Mouse (Mus musculus) erythroblast, embryonic 14.5 days (primary cell): Measurements from ENCODE around the gene Rpl21.

ENCODE experiments used
- GATA1 ChIP-seq: IDR thresholded peaks from 2 replicates; pipeline ENCODE4 v1.6.1; 2012; ENCODE audit warnings: low read length, inconsistent platforms, mixed read lengths
- TAL1 ChIP-seq: IDR thresholded peaks from 3 replicates; pipeline ENCODE4 v1.6.1; 2012; ENCODE audit warnings: low read length, inconsistent platforms, mixed read lengths

DNA sequence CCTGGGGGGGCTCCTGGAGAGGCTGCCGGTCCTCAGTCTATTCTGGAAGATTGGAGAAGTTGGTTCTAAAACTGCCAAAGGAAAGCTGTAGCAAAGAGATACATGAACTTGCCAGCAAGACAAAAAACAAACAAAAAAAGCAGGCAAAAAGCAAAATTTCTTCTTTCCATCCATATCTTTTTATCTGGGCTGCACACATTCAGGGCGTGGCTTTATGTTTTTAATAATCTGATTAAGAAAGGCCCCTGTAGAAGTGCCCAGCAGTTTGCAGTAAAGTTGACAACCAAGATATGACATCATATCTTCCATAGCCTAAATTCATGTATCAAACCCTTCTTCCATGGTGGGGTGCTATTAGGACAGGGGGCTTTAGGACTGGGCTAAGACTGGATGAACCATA is 33.6 kb downstream of the Rpl21 start:
- TF ChIP-seq GATA1 (0 out of 2 replicates have a peak, but pooled peaks have one; percentile 13), TAL1 (peak; percentile 19; the same call in 1 of the 3 replicates)
